Mouse (Mus musculus) olfactory bulb, adult 2 months (tissue): ENCODE measurements around the gene Syt6.

Experiments
- CTCF ChIP-seq: fragments of 200-500 bp; IDR thresholded peaks from 2 replicates; pipeline ENCODE4 v1.5.1; 2012; ENCODE audit warnings: low read depth, mild to moderate bottlenecking, low read length, moderate library complexity; ENCODE audit not compliant: insufficient read depth
- POLR2A ChIP-seq: fragments of 200-500 bp; IDR thresholded peaks from 2 replicates; pipeline ENCODE4 v1.6.1; 2012; ENCODE audit warnings: mild to moderate bottlenecking, low read depth, low read length, moderate library complexity; ENCODE audit not compliant: insufficient read depth

DNA sequence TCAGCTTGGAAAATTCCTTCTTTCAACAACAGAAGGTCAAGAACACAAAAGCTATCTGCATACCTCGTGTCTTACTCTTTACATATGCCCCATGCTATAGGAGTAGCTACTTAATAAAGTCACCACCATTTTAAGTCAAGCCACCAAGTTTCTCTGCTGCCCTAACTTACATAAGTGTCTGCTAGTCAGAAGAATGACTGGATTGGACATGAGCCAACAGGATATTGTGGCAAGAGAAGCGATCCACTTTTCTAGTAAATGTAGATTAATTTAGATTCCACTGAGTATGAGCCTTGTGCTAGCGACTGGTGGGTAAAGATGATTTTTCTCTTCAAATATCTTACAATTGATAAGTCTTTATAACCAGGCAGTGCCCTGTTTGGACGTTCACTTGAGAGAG, 58.8 kb downstream of the Syt6 start:
- TF ChIP-seq POLR2A (no peak), CTCF (no peak)
